Mouse (Mus musculus) granulocyte monocyte progenitor cell, adult 5-6 weeks (primary cell): Measurements from ENCODE around the gene Cabp2. TPM values are rescaled to one million over a fixed set of nuclear protein-coding genes. Genes with fewer than 3 reads are reported as not detected.
"Not testable (repeated sequence)": the region's sequence is repeated elsewhere in the genome, so short reads cannot be mapped to it uniquely, and the experiment has no call there.

Experiments
- ATAC-seq: replicated peaks from 2 replicates; pipeline ENCODE4 v1.8.0; 2016; ENCODE audit warnings: mild to moderate bottlenecking, moderate TSS enrichment, inconsistent platforms; ENCODE audit not compliant: poor library complexity, severe bottlenecking
- total RNA-seq, 2 experiments: library from RNA; stranded (forward) in 1 of 2; stranded (reverse) in 1 of 2; fragments of 200-712, 200-1000 nt in 1 of 2; fragments of >200 nt in 1 of 2; fragmentation: Nextera tagmentation in 1 of 2; gene quantifications; 2 replicates each; pipeline ENCODE4 v1.2.3; 2014 to 2017

Cabp2 gene
- not detected in 2 replicates for total RNA-seq (2014; fragmentation: Nextera tagmentation)
- not detected in 2 replicates for total RNA-seq (2017)

- no peak for ATAC-seq
Observed at GRCm38 (mm10) chr19:4081394-4081793, at the start of gene Cabp2. TSS of gene Cabp2 (plus strand) at chr19:4081578.

GRCm38 (mm10) chr19:4032668-4033067 is 48.7 kb upstream of the Cabp2 start:
- ATAC-seq = no peak

- ATAC-seq = no peak
Observed at GRCm38 (mm10) chr19:4033298-4033697, 48.1 kb upstream of the Cabp2 start.

- ATAC-seq = no peak
Observed at GRCm38 (mm10) chr19:4033742-4034141, 47.6 kb upstream of the Cabp2 start.

- no peak for ATAC-seq
Observed at GRCm38 (mm10) chr19:4036327-4037045, 44.9 kb upstream of the Cabp2 start.

GRCm38 (mm10) chr19:4037154-4037787 is 44.1 kb upstream of the Cabp2 start:
- not testable (repeated sequence) for ATAC-seq

- ATAC-seq = peak; percentile 98
Observed at GRCm38 (mm10) chr19:4037788-4038232, 43.6 kb upstream of the Cabp2 start, which contains the start of gene Gstp1. TSS of gene Gstp1 (minus strand) at chr19:4037985.

GRCm38 (mm10) chr19:4040941-4041340 is 40.4 kb upstream of the Cabp2 start:
- ATAC-seq = not testable (repeated sequence)

GRCm38 (mm10) chr19:4041500-4041899 is 39.9 kb upstream of the Cabp2 start:
- ATAC-seq = not testable (repeated sequence)

GRCm38 (mm10) chr19:4042124-4042523 is 39.3 kb upstream of the Cabp2 start:
- ATAC-seq = no peak

GRCm38 (mm10) chr19:4044109-4044508 is 37.3 kb upstream of the Cabp2 start:
- not testable (repeated sequence) for ATAC-seq

GRCm38 (mm10) chr19:4045966-4046865 is 35.2 kb upstream of the Cabp2 start, which contains the start of gene Gstp2:
TSS of gene Gstp2 (minus strand) at chr19:4046023.
- peak; percentile 72 for ATAC-seq

GRCm38 (mm10) chr19:4046866-4047254 is 34.5 kb upstream of the Cabp2 start:
- ATAC-seq = no peak

GRCm38 (mm10) chr19:4047859-4048258 is 33.5 kb upstream of the Cabp2 start:
- ATAC-seq = peak; percentile 38

- not testable (repeated sequence) for ATAC-seq
Observed at GRCm38 (mm10) chr19:4049069-4049468, 32.3 kb upstream of the Cabp2 start.

- no peak for ATAC-seq
Observed at GRCm38 (mm10) chr19:4051016-4051415, 30.4 kb upstream of the Cabp2 start.

- peak; percentile 40; the same call in 1 of the 2 replicates for ATAC-seq
Observed at GRCm38 (mm10) chr19:4051741-4052515, 29.4 kb upstream of the Cabp2 start.

GRCm38 (mm10) chr19:4052516-4053030 is 28.8 kb upstream of the Cabp2 start:
- no peak for ATAC-seq

- ATAC-seq = no peak
Observed at GRCm38 (mm10) chr19:4054613-4055012, 26.8 kb upstream of the Cabp2 start.
